Mouse (Mus musculus) adrenal gland, postnatal 14 days (tissue): ENCODE measurements at regions not wholly inside any gene's neighbourhood (a gene's known extent, or its start where the extent isn't known, plus 50 kb on each side); places are given as distances from the start of the nearest gene placed in this dataset.

ENCODE experiments used
- DNase-seq: peaks from one replicate; pipeline ENCODE4 v3.0.0; 2021; ENCODE audit warnings: mixed read lengths

GRCm38 (mm10) chr6:17400147-17400546 is 63.5 kb upstream of the Met start:
- peak; percentile 60 for DNase-seq

- DNase-seq, result no peak
Observed at GRCm38 (mm10) chr6:17408094-17408493, 55.5 kb upstream of the Met start.

- no peak for DNase-seq
Observed at GRCm38 (mm10) chr6:17409703-17410408, 53.7 kb upstream of the Met start.

GRCm38 (mm10) chr6:17410409-17410722 is 53.2 kb upstream of the Met start:
- no peak for DNase-seq
